Mouse (Mus musculus) B cell, adult (primary cell): ENCODE measurements around the gene Hk2. TPM values are rescaled to one million over a fixed set of nuclear protein-coding genes. Genes with fewer than 3 reads are reported as not detected.

Source experiments
- total RNA-seq: library from RNA; stranded (reverse); gene quantifications from 4 replicates; pipeline ENCODE4 v1.2.4, GENCODE M21; 2023; ENCODE audit not compliant: inconsistent age

Gene Hk2
- 5.8 to 8.3 TPM (median 7.0 TPM) in 4 replicates for total RNA-seq

GRCm38 (mm10) chr6:82774321-82774764, at the start of gene Hk2:
Hk2 (minus strand) TSS chr6:82774454.

GRCm38 (mm10) chr6:82705221-82705620, 69.0 kb downstream of the Hk2 start, which contains the start of gene Pole4:
Pole4 (minus strand) TSS chr6:82705365.

Other genes with a start within 250 kb of the Hk2 start
- gene Pole4, start 69.1 kb downstream of the Hk2 start, total RNA-seq: 69.4 to 82.0 TPM (median 75.9 TPM) in 4 replicates
- 0.24 to 0.64 TPM (median 0.47 TPM) in 4 replicates for gene Sema4f, start 165.3 kb upstream of the Hk2 start, total RNA-seq
- 4.1 to 6.3 TPM (median 4.5 TPM) in 4 replicates for gene M1ap, start 172.4 kb upstream of the Hk2 start, total RNA-seq